Mouse (Mus musculus) neutrophil, adult 83 days (primary cell): ENCODE measurements around the gene Arhgap19. TPM values are rescaled to one million over a fixed set of nuclear protein-coding genes. Genes with fewer than 3 reads are reported as not detected.

ENCODE experiments used
- total RNA-seq, 2 experiments: library from RNA; stranded (reverse); gene quantifications; one replicate each; pipeline ENCODE4 v1.2.4; 2023

The Arhgap19 gene
- total RNA-seq, result 10 to 100 TPM; 58.5 to 68.0 TPM

GRCm38 (mm10) chr19:41801742-41802369 lies at the start of gene Arhgap19:
Arhgap19 (minus strand) TSS chr19:41802047.

DNA sequence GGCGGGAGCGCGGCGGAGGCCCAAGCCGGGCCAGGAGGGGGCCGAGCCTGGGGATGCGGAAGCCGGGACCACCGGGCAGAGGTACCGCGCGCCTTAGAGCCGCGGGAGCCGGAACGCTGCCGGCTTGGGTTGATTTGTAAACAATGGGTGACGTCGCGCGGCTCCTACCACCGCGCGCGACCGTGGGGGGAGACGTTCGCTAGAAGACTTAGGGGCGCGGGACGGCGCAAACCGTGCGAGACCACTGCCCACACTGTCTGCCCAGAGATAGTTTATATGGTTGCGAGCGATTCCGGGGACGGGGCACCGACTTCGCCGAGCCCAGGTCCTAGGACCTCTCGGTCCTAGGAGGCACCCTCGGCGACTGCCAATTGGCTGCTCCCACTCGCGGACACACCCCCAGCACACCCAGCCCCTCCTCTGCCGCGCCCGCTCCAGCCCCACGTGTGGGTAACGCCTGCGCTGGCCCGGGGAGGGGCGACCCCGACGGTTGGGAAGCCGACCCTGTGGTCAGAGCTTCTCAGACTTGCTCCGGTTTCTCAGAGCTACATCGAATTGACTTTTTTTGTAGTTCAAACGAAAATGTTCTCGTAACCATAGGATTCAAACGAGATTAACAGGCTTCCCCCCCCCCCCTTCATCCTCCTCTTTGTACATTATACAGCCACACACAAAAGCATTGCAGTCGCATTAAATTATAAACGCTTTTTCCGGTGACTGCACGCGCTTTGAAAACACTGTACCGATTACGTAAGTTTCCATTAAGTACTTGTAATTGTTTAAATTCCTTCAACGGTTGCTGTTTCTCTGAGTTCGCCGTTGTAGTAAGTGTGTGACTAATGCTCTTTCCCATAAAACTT lies 46.4 kb upstream of the Arhgap19 start, which contains the start of gene Frat2:
Gene Frat2 (minus strand): TSS at position 141 of the 860 bp plus-strand sequence.

DNA sequence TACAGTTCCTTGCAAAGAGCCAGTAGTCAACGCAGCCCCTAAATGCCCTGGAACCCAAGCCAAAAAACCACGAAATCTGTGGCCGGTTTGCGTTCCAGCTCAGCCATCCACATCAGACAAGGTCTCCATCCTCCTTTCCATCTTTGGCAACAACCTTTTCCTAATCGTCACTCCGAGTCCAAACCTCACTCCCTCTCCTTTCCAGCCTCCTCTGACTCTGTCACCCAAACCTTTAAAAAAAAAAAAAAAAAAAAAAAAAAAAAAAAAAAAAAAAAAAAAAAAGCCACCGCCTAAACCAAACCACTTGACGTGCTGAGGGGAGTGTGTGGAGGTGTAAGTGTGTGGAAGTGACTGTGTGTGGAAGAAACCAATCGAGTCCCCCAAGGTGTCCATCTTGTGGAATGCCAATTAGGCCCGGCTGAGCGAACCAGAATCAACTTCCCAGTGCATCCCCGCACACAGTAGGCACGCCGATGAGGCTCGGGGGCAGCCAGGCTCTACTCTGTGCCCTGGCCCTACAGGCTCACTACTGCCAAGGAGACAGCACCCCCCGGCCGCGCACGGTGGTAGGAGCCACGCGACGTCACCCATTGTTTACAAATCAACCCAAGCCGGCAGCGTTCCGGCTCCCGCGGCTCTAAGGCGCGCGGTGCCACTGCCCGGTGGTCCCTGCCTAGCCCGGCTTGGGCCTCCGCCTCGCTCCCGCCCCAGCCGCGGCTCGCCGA lies 27.7 kb upstream of the Arhgap19 start, which contains the start of gene Frat1:
Gene Frat1 (plus strand): TSS at position 590 of the 725 bp plus-strand sequence.

DNA sequence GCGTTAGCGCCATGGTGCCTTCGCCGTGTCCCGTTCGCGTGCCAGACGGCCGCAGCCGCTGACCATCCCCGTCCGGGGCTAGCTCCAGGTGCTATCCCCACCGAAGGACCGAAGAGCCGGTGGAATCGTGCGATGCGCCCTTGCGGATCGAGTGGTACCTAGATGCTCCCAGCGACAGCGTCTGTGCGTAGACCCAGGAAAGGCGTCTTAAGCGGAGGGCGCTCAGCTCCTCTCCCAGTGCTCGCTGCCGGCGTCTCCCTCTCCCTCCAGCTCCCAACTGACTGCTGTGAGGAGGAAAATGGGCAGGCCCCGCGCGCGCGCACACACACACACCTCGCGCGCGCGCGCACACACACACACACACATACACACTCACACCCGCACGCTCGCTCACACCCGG lies 58.5 kb downstream of the Arhgap19 start, which contains the start of gene Slit1:
Gene Slit1 (minus strand): TSS at position 270 of the 400 bp plus-strand sequence.

Other genes starting within 250 kb of the Arhgap19 start
- gene Gm340, start 219.7 kb downstream of the Arhgap19 start, total RNA-seq, result 10 to 100 TPM; 18.2 to 23.4 TPM
- under 1 TPM; 0.28 to 0.31 TPM for gene Slit1, start 58.4 kb downstream of the Arhgap19 start, total RNA-seq
- 10 to 100 TPM; 29.6 to 30.9 TPM for gene Frat1, start 27.9 kb upstream of the Arhgap19 start, total RNA-seq
- 10 to 100 TPM; 38.2 to 40.3 TPM for gene Frat2, start 46.1 kb upstream of the Arhgap19 start, total RNA-seq
- gene Rrp12, start 94.1 kb upstream of the Arhgap19 start, total RNA-seq, result 1 to 10 TPM; 7.5 to 9.1 TPM
- 100 to 1,000 TPM; 268 to 278 TPM for gene Pgam1, start 109.9 kb upstream of the Arhgap19 start, total RNA-seq
- 10 to 100 TPM; 11.4 to 16.7 TPM for gene Exosc1, start 131.4 kb upstream of the Arhgap19 start, total RNA-seq
- gene Zdhhc16, start 131.4 kb upstream of the Arhgap19 start, total RNA-seq, result 10 to 100 TPM; 29.7 to 31.7 TPM
- gene Mms19, start 179.1 kb upstream of the Arhgap19 start, total RNA-seq, result 10 to 100 TPM; 42.8 to 43.7 TPM
- gene Ubtd1, start 179.7 kb upstream of the Arhgap19 start, total RNA-seq, result 10 to 100 TPM; 34.6 to 36.8 TPM
- not detected for gene Ankrd2, start 234.0 kb upstream of the Arhgap19 start, total RNA-seq
- gene Hoga1, start 243.6 kb upstream of the Arhgap19 start, total RNA-seq, result under 1 TPM; 0.28 to 0.64 TPM